Mouse (Mus musculus): ENCODE measurements at regions not wholly inside any gene's neighbourhood (a gene's known extent, or its start where the extent isn't known, plus 50 kb on each side); places are given as distances from the start of the nearest gene placed in this dataset.

GRCm38 (mm10) chr7:110715545-110715944 is 52.5 kb upstream of the Ampd3 start:
- no peak for DNase-seq (ENCODE audit: low read depth in 1 of 2, low spot score in 2 of 2)

- DNase-seq (ENCODE audit: low read depth in 1 of 2, low spot score in 2 of 2), result no peak
These were observed 50.9 kb upstream of the Ampd3 start for GRCm38 (mm10) chr7:110717104-110717503.

Data from monocyte, adult 2 months (primary cell).